Mouse (Mus musculus): ENCODE measurements around the gene Gtpbp2. TPM values are rescaled to one million over a fixed set of nuclear protein-coding genes. Genes with fewer than 3 reads are reported as not detected.

Gtpbp2 gene
- polyA plus RNA-seq, 1 experiment from 2014 or later: 29.2 TPM

DNA sequence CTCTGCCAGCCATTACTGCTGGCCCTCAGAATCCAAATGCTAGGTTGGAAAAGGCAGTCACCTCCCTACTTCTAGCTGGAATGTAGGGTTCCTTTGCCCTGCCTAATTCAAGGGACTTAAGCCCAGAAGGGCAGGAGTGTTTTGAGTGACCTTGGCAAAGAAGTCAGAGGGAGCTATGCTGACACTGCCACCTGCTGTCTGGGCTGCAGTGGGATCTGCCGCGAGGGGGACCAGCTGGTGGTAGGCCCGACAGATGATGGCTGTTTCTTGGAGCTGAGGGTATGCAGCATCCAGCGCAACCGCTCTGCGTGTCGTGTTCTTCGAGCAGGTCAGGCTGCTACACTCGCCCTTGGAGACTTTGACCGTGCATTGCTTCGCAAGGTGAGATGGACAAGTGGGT, 6.2 kb downstream of the Gtpbp2 start:
- H3K27me3 ChIP-seq (replicated peaks): no peaks in the 10 kb centered on the region
- H3K4me3 ChIP-seq: no peak overlapping the region
- no peak overlapping the region for H3K9ac ChIP-seq
- H3K4me1 ChIP-seq: peaks cover 40% of the 10 kb centered on the region
- H3K4me2 ChIP-seq: no peak overlapping the region
- no peak overlapping the region for H3K27ac ChIP-seq (replicated peaks)
- H3K36me3 ChIP-seq: peaks cover 91% of the 10 kb centered on the region
- ATAC-seq (ENCODE audit: extremely low read depth, insufficient number of reproducible peaks, low FRiP score, low TSS enrichment): no peak
- WGBS: 82% methylated on average over 11 of the region's 11 CpGs
- H3K9me3 ChIP-seq: no peaks in the 10 kb centered on the region

- 36% methylated on average over 5 of the region's 5 CpGs for WGBS
- no peak overlapping the region for H3K9ac ChIP-seq
- ATAC-seq (ENCODE audit: extremely low read depth, insufficient number of reproducible peaks, low FRiP score, low TSS enrichment): 0 out of 2 replicates have a peak, but pooled peaks have one; percentile 22
- peak overlapping the region; percentile 29; the same call in 1 of the 2 replicates for H3K27ac ChIP-seq (replicated peaks)
- peaks cover 27% of the 10 kb centered on the region for H3K4me1 ChIP-seq
- peaks cover 98% of the 10 kb centered on the region for H3K36me3 ChIP-seq
- H3K27me3 ChIP-seq (replicated peaks): no peaks in the 10 kb centered on the region
- no peak overlapping the region for H3K4me2 ChIP-seq
- H3K4me3 ChIP-seq: no peak overlapping the region
- no peaks in the 10 kb centered on the region for H3K9me3 ChIP-seq
Observed at GRCm38 (mm10) chr17:46168318-46168717, 7.5 kb downstream of the Gtpbp2 start.

DNA sequence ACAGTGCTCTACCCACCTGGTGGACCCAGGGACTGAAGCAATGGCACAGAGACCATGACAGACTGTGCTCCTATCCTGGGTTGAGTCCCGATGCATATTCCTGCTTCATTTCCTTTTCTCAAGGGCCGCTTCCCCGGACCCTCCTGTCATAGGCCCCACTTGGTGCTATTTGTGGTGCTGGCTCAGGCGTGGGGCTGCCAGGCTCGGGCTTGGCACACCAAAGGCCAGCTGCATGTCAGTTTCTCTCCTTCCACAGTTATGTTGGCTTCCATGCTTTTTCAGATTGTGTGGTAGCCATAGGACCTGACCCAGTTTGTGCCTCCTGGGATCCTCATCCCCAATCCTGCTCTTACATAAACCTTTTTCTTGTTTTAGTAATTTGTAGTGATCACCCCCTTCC, 7.9 kb downstream of the Gtpbp2 start:
- ATAC-seq (ENCODE audit: extremely low read depth, insufficient number of reproducible peaks, low FRiP score, low TSS enrichment): no peak
- Histone ChIP-seq H3K4me2 (no peak overlapping the region), H3K27me3 (replicated peaks) (no peaks in the 10 kb centered on the region), H3K36me3 (peaks cover 97% of the 10 kb centered on the region), H3K4me1 (peaks cover 25% of the 10 kb centered on the region), H3K9ac (no peak overlapping the region), H3K4me3 (no peak overlapping the region), H3K9me3 (no peaks in the 10 kb centered on the region), H3K27ac (replicated peaks) (peak overlapping the region; percentile 29; the same call in 1 of the 2 replicates)
- 77% methylated on average over 5 of the region's 5 CpGs for WGBS

- Histone ChIP-seq H3K27ac (replicated peaks) (no peak overlapping the region), H3K9ac (no peak overlapping the region), H3K4me2 (no peak overlapping the region), H3K9me3 (no peaks in the 10 kb centered on the region), H3K4me1 (peaks cover 25% of the 10 kb centered on the region), H3K36me3 (peaks cover 95% of the 10 kb centered on the region), H3K4me3 (no peak overlapping the region), H3K27me3 (replicated peaks) (no peaks in the 10 kb centered on the region)
- 74% methylated on average over 3 of the region's 3 CpGs for WGBS
- ATAC-seq (ENCODE audit: extremely low read depth, insufficient number of reproducible peaks, low FRiP score, low TSS enrichment): no peak
Observed at GRCm38 (mm10) chr17:46170538-46170937, 9.7 kb downstream of the Gtpbp2 start.

DNA sequence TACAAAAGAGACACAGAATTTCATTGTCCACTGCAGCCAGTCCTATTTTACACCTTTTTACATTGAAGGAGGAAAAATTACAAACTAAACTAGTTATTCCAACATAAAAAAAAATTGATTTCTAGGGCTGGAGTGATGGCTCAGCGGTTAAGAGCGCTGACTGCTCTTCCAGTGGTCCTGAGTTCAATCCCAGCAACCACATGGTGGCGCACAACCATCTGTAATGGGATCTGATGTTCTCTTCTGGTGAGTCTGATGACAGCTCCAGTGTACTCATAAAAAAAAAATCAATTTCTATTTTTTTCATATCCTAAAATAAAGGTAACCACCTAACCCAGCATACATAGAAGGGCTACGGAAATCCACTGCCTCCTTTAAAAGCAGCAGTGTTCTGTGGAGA, 21.4 kb downstream of the Gtpbp2 start:
- Histone ChIP-seq H3K9ac (no peak overlapping the region), H3K4me3 (no peak overlapping the region), H3K9me3 (no peaks in the 10 kb centered on the region), H3K4me1 (no peaks in the 10 kb centered on the region), H3K36me3 (peaks cover 100% of the 10 kb centered on the region), H3K27me3 (replicated peaks) (no peaks in the 10 kb centered on the region), H3K27ac (replicated peaks) (no peak overlapping the region), H3K4me2 (no peak overlapping the region)
- 88% methylated on average over 4 of the region's 4 CpGs for WGBS
- no peak for ATAC-seq (ENCODE audit: extremely low read depth, insufficient number of reproducible peaks, low FRiP score, low TSS enrichment)

DNA sequence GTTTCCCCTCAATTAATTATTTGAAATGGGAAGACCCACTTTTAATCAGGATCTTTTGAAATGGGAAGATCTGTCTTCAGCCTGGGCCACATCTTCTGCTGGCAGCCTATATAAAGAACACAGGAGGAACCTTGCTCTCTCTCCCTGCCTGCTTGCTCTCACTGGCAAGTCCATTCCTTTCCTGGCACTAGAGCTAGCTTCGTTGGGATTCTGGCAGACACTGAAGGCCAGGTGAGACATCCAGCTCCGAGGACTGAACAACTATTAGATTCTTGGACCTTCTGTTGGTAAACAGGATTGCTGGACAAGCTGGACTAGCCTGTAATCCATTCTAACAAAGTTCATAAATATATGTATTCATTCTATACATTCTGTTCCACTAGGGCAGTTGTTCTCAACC, 28.0 kb downstream of the Gtpbp2 start:
- WGBS: 93% methylated on average over 2 of the region's 2 CpGs
- Histone ChIP-seq H3K4me1 (no peaks in the 10 kb centered on the region), H3K27me3 (replicated peaks) (no peaks in the 10 kb centered on the region), H3K4me3 (no peak overlapping the region), H3K4me2 (no peak overlapping the region), H3K9me3 (no peaks in the 10 kb centered on the region), H3K36me3 (peaks cover 97% of the 10 kb centered on the region), H3K27ac (replicated peaks) (no peak overlapping the region), H3K9ac (no peak overlapping the region)
- ATAC-seq (ENCODE audit: extremely low read depth, insufficient number of reproducible peaks, low FRiP score, low TSS enrichment): no peak

- H3K9ac ChIP-seq: peak overlapping the region; percentile 90
- ATAC-seq (ENCODE audit: extremely low read depth, insufficient number of reproducible peaks, low FRiP score, low TSS enrichment): no peak
- 66% methylated on average over 6 of the region's 6 CpGs for WGBS
Observed at GRCm38 (mm10) chr17:46201151-46201550, 40.3 kb downstream of the Gtpbp2 start.

DNA sequence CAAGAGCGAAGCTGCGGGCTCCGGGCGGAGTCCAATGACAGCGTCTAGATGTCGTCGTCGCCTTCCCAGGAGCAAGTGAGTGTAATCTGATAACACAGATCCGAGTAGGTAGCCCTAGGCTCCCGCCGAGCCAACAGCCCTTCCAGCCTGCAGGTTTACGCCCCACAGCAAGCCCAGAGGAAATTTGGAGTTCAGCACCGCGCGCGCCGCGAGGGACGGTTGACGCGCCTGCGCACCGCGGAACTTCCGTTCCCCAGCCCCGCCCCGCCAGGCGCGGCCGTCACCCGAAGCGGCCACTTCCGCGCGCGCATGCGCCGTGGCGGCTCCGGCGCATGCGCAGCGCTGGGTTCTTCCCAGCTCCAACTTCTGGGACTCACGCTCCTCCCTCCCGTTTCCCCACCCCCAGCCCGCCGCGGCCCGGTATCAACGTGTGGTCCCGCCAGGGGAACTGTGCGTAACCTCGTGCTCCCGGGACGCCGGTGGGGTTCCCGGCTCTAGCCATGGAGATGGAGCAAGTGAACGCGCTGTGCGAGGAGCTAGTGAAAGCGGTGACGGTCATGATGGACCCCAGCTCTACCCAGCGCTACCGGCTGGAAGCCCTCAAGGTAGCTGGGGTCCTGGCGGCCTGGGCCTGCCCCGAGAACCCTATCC, 41.7 kb downstream of the Gtpbp2 start, which contains the start of the genes Polh and Xpo5:
Gene Polh, minus strand, starts transcription at position 225 of the 651 bp plus-strand sequence.
Gene Xpo5, plus strand, starts transcription at position 362 of the 651 bp plus-strand sequence.
- ATAC-seq (ENCODE audit: extremely low read depth, insufficient number of reproducible peaks, low FRiP score, low TSS enrichment): peak; percentile 93
- Histone ChIP-seq H3K9ac (peak within 1 kb of the TSS; percentile 90), H3K4me2 (peak within 1 kb of the TSS; percentile 86), H3K27ac (replicated peaks) (peak within 1 kb of the TSS; percentile 87), H3K27me3 (replicated peaks) (no peaks in the 10 kb centered on the region), H3K4me1 (peaks cover 31% of the 10 kb centered on the region), H3K9me3 (no peaks in the 10 kb centered on the region), H3K4me3 (peak within 1 kb of the TSS; percentile 79), H3K36me3 (peaks cover 56% of the 10 kb centered on the region)
- WGBS: under 1% methylated on average over 66 of the region's 66 CpGs

More at GRCm38 (mm10) chr17:46201151-46201550, 40.3 kb downstream of the Gtpbp2 start:
- Histone ChIP-seq H3K4me3 (peak overlapping the region; percentile 79), H3K4me2 (peak overlapping the region; percentile 86), H3K9me3 (no peaks in the 10 kb centered on the region), H3K27me3 (replicated peaks) (no peaks in the 10 kb centered on the region), H3K4me1 (peaks cover 31% of the 10 kb centered on the region), H3K36me3 (peaks cover 56% of the 10 kb centered on the region), H3K27ac (replicated peaks) (no peak overlapping the region)

DNA sequence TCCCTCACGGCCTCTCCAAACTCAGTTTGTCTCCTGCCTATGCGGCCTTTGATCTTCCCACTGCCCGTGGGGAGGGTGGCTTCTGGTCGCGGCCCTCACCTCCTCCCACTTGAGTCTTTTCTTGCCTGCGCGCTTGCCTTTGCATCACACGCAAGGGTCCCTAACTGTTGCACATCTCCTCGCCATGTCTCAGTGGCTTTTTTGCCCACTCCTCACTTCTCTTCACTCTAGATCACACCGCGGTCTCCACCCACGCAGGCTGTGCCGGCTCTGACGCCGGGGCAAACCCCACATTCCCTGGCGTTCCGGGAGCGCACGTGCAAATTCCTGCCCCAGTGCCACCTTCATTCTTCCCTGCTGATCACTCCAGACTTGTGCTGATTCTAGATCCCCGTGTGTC, 42.2 kb downstream of the Gtpbp2 start:
- under 1% methylated on average over 20 of the region's 20 CpGs for WGBS
- H3K4me3 ChIP-seq: peak overlapping the region; percentile 79
- no peak; the same call in 1 of the 2 replicates for ATAC-seq (ENCODE audit: extremely low read depth, insufficient number of reproducible peaks, low FRiP score, low TSS enrichment)
- no peaks in the 10 kb centered on the region for H3K9me3 ChIP-seq
- H3K27me3 ChIP-seq (replicated peaks): no peaks in the 10 kb centered on the region
- peak overlapping the region; percentile 88 for H3K9ac ChIP-seq
- H3K27ac ChIP-seq (replicated peaks): peak overlapping the region; percentile 73
- peaks cover 31% of the 10 kb centered on the region for H3K4me1 ChIP-seq
- peak overlapping the region; percentile 86 for H3K4me2 ChIP-seq
- peaks cover 56% of the 10 kb centered on the region for H3K36me3 ChIP-seq

- peaks cover 71% of the 10 kb centered on the region for H3K36me3 ChIP-seq
- peaks cover 15% of the 10 kb centered on the region for H3K4me1 ChIP-seq
- H3K27me3 ChIP-seq (replicated peaks): no peaks in the 10 kb centered on the region
- no peak for ATAC-seq (ENCODE audit: extremely low read depth, insufficient number of reproducible peaks, low FRiP score, low TSS enrichment)
- H3K9me3 ChIP-seq: no peaks in the 10 kb centered on the region
- no peak overlapping the region for H3K9ac ChIP-seq
- H3K4me3 ChIP-seq: no peak overlapping the region
- no peak overlapping the region for H3K27ac ChIP-seq (replicated peaks)
- H3K4me2 ChIP-seq: no peak overlapping the region
Observed at GRCm38 (mm10) chr17:46206676-46207075, 45.8 kb downstream of the Gtpbp2 start.

DNA sequence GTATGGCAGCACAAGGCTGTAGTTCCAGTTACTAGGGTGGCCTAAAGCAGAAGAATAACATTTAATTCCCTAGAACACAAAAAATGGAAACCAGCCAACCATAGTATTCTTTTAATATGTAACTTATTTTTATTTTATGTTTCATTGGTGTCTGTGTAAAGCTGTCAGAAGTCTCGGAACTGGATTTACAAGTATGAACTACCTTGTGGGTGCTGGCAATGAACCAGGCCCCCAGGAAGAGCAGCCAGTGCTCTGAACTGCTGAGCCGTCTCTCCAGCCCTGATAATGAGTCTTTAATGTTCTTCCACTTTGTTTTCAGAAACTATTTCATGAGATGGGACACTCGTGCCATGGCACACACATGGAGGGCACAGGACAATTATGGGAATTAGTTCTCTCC, 49.7 kb downstream of the Gtpbp2 start:
- Histone ChIP-seq H3K9me3 (no peaks in the 10 kb centered on the region), H3K4me2 (no peak overlapping the region), H3K9ac (no peak overlapping the region), H3K4me3 (no peak overlapping the region), H3K27ac (replicated peaks) (no peak overlapping the region), H3K4me1 (no peaks in the 10 kb centered on the region), H3K36me3 (peaks cover 98% of the 10 kb centered on the region), H3K27me3 (replicated peaks) (no peaks in the 10 kb centered on the region)
- ATAC-seq (ENCODE audit: extremely low read depth, insufficient number of reproducible peaks, low FRiP score, low TSS enrichment): no peak
- 86% methylated on average over 3 of the region's 3 CpGs for WGBS

All from heart, embryonic 13.5 days (tissue).